11 mouse cellular contexts compared by ENCODE assay signal in genomic region chr3:89867651-89868050, GRCm38 (mm10). TPM values are rescaled to one million over a fixed set of nuclear protein-coding genes. Genes with fewer than 3 reads are reported as not detected.
A peak's percentile ranks its signal among the peaks of the same experiment; 100 is the strongest.
DNase-seq lines count a peak whose midpoint lies in the region; ATAC-seq and TF ChIP-seq lines count a peak whose summit lies in the region.
"Had no signal": no experiment of that assay in that cellular context is flagged by ENCODE, and none has a peak within 500 bp of the region (broad histone marks: within the 10 kb centered on the region; RNA-seq: fewer than 3 reads in every experiment).

No protein-coding gene starts in this region.

- H3K27me3 ChIP-seq in limb, embryonic 13.5 days: no peaks in the 10 kb centered on the region
- no peaks in the 10 kb centered on the region for H3K27me3 ChIP-seq in limb, embryonic 10.5 days (ENCODE audit: low read depth, poor library complexity, severe bottlenecking)
- H3K27me3 ChIP-seq in embryonic facial prominence, embryonic 15.5 days: no peaks in the 10 kb centered on the region
- H3K27me3 ChIP-seq in neural tube, embryonic 13.5 days: no peaks in the 10 kb centered on the region

- H3K36me3 ChIP-seq in limb, embryonic 13.5 days: no peaks in the 10 kb centered on the region
- H3K36me3 ChIP-seq in limb, embryonic 10.5 days: no peaks in the 10 kb centered on the region
- H3K36me3 ChIP-seq in embryonic facial prominence, embryonic 15.5 days: no peaks in the 10 kb centered on the region
- H3K36me3 ChIP-seq in neural tube, embryonic 13.5 days: no peaks in the 10 kb centered on the region

- no peak overlapping the region for H3K4me3 ChIP-seq in limb, embryonic 13.5 days
- H3K4me3 ChIP-seq in limb, embryonic 10.5 days: no peak overlapping the region
- no peak overlapping the region for H3K4me3 ChIP-seq in embryonic facial prominence, embryonic 15.5 days (replicated peaks)
- H3K4me3 ChIP-seq in neural tube, embryonic 13.5 days: no peak overlapping the region

- no peak overlapping the region for H3K27ac ChIP-seq in limb, embryonic 13.5 days
- H3K27ac ChIP-seq in limb, embryonic 10.5 days: no peak overlapping the region
- 0 out of 2 replicates have a peak overlapping the region, but pooled peaks have one; percentile 2 for H3K27ac ChIP-seq in embryonic facial prominence, embryonic 15.5 days (replicated peaks)
- H3K27ac ChIP-seq in neural tube, embryonic 13.5 days (replicated peaks): peak overlapping the region; percentile 6; the same call in 1 of the 2 replicates

- no peak for DNase-seq in limb, embryonic 10.5 days (ENCODE audit: low spot score)
- DNase-seq in brain, embryonic 14.5 days (ENCODE audit: low read depth): peak; percentile 93
- no peak for DNase-seq in kidney, postnatal 4 days
- no peak for DNase-seq in adrenal gland, postnatal 25 days
- DNase-seq: cerebellum, postnatal 36 days; lung, adult 18-20 months had no signal

- no peak overlapping the region for H3K4me2 ChIP-seq in limb, embryonic 13.5 days (replicated peaks)
- no peak overlapping the region for H3K4me2 ChIP-seq in embryonic facial prominence, embryonic 15.5 days (replicated peaks)
- H3K4me2 ChIP-seq in neural tube, embryonic 13.5 days: no peak overlapping the region

- TF ChIP-seq CTCF in brain, embryonic 14.5 days (IDR thresholded peaks at IDR 0.05; ENCODE audit: borderline replicate concordance, extremely low read depth, insufficient read depth, insufficient read length): no peak

- peaks cover 40% of the 10 kb centered on the region for H3K4me1 ChIP-seq in limb, embryonic 13.5 days
- H3K4me1 ChIP-seq in limb, embryonic 10.5 days: peaks cover 29% of the 10 kb centered on the region
- peaks cover 42% of the 10 kb centered on the region for H3K4me1 ChIP-seq in embryonic facial prominence, embryonic 15.5 days
- peaks cover 42% of the 10 kb centered on the region for H3K4me1 ChIP-seq in neural tube, embryonic 13.5 days (replicated peaks)

- peak; percentile 57; the same call in 1 of the 2 replicates for ATAC-seq in limb, embryonic 13.5 days (ENCODE audit: low FRiP score, low read depth)
- ATAC-seq in embryonic facial prominence, embryonic 15.5 days (ENCODE audit: insufficient number of reproducible peaks, low FRiP score, low TSS enrichment, low read depth): peak; percentile 60
- ATAC-seq in neural tube, embryonic 13.5 days (ENCODE audit: low read depth): peak; percentile 85
- ATAC-seq: midbrain, embryonic 16.5 days had no signal

- WGBS in limb, embryonic 13.5 days: 61% methylated on average over 3 of the region's 4 CpGs
- WGBS in limb, embryonic 10.5 days: 83% methylated on average over 3 of the region's 4 CpGs
- 64% methylated on average over 4 of the region's 4 CpGs for WGBS in embryonic facial prominence, embryonic 15.5 days
- 58% methylated on average over 4 of the region's 4 CpGs for WGBS in neural tube, embryonic 13.5 days

- no peak overlapping the region for H3K9ac ChIP-seq in limb, embryonic 13.5 days
- H3K9ac ChIP-seq in embryonic facial prominence, embryonic 15.5 days: no peak overlapping the region
- H3K9ac ChIP-seq in neural tube, embryonic 13.5 days: no peak overlapping the region

- no peaks in the 10 kb centered on the region for H3K9me3 ChIP-seq in limb, embryonic 13.5 days
- H3K9me3 ChIP-seq in limb, embryonic 10.5 days (replicated peaks): no peaks in the 10 kb centered on the region
- H3K9me3 ChIP-seq in embryonic facial prominence, embryonic 15.5 days (replicated peaks): no peaks in the 10 kb centered on the region
- no peaks in the 10 kb centered on the region for H3K9me3 ChIP-seq in neural tube, embryonic 13.5 days

- no peak for TF ChIP-seq POLR2A in brain, embryonic 14.5 days (IDR thresholded peaks at IDR 0.05; ENCODE audit: borderline replicate concordance, extremely low read depth, insufficient read depth, insufficient read length, poor library complexity, severe bottlenecking)

RNA-seq across cellular contexts. Expression of gene She, which starts 36.5 kb away (rescaled TPM):
- polyA plus RNA-seq in limb, embryonic 13.5 days (2015; fragmentation: Nextera tagmentation; extraction: Ambion mirVana): 3.1 and 3.6 TPM in 2 replicates
- 2.8 and 3.1 TPM in 2 replicates for polyA plus RNA-seq in limb, embryonic 10.5 days (2016; fragmentation: Nextera tagmentation; extraction: Ambion mirVana)
- 0.77 and 2.0 TPM in 2 replicates for polyA plus RNA-seq in brain, embryonic 14.5 days (2012; rRNA removed)
- polyA plus RNA-seq in embryonic facial prominence, embryonic 15.5 days (2015; fragmentation: Nextera tagmentation; extraction: Ambion mirVana): 3.5 and 4.0 TPM in 2 replicates
- polyA plus RNA-seq in neural tube, embryonic 13.5 days (2015; fragmentation: Nextera tagmentation; extraction: Ambion mirVana): 1.9 and 2.5 TPM in 2 replicates
- total RNA-seq in adrenal gland, postnatal 25 days (2021): 9.0 and 10.1 TPM in 2 replicates
- total RNA-seq: granulocyte monocyte progenitor cell, adult 5-6 weeks had no signal

RNA-seq across cellular contexts. Expression of gene Il6ra, which starts 45.3 kb away (rescaled TPM):
- polyA plus RNA-seq in limb, embryonic 13.5 days (2015; fragmentation: Nextera tagmentation; extraction: Ambion mirVana): 0.96 and 1.2 TPM in 2 replicates
- 0.25 and 0.38 TPM in 2 replicates for polyA plus RNA-seq in limb, embryonic 10.5 days (2016; fragmentation: Nextera tagmentation; extraction: Ambion mirVana)
- 0.45 and 0.93 TPM in 2 replicates for polyA plus RNA-seq in brain, embryonic 14.5 days (2012; rRNA removed)
- polyA plus RNA-seq in embryonic facial prominence, embryonic 15.5 days (2015; fragmentation: Nextera tagmentation; extraction: Ambion mirVana): 3.4 and 3.6 TPM in 2 replicates
- 0.68 and 0.96 TPM in 2 replicates for polyA plus RNA-seq in neural tube, embryonic 13.5 days (2015; fragmentation: Nextera tagmentation; extraction: Ambion mirVana)
- 4.9 and 5.2 TPM in 2 replicates for total RNA-seq in adrenal gland, postnatal 25 days (2021)

Comparison
In these comparisons a context has a peak if more than half of its experiments do, and no peak if none do; other contexts are left out.
1. H3K27ac ChIP-seq: peak in embryonic facial prominence, embryonic 15.5 days (single experiment) and neural tube, embryonic 13.5 days (single experiment); none in limb, embryonic 13.5 days (single experiment) and limb, embryonic 10.5 days (single experiment).
2. Peak in every context shown above with its lines, with median percentiles within 50 percentile points of each other: ATAC-seq.